In the genomic region with DNA sequence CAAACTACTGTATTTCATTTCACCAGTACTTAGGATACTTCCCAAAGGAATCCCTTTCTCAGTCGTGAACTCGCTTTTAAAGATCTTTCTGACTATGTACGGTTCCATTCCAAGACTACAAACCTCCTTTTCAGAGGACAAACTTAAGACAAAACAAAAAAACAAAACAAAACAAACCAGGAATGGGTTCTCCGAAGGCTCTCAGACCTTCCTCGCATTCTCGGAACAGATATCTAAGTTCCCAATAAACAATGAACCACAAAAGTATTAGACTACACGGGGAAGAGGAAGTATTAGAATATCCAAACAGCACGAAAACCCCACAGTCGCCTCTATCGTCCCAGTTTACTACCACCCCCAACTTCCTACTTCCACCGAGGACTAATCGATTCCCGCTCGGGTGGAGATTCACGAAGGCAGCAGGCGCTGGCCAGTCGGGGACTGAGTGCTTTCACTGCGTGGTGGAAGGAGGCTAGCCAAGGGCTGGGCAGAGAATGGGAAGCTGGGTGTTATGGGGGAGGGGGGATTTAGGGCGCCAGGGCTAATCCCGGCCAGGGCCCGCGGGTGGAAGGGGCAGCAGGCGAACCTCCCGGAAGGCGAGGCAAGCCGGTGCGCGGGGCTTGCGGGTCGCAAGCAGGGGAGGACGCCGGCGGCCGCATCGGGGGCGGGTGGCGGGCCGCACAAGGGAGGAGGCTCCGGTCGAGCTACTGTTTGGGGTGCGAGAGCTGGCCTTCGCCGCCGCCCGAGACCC, we compare ENCODE assay signal across 7 mouse cellular contexts. TPM values are rescaled to one million over a fixed set of nuclear protein-coding genes. Genes with fewer than 3 reads are reported as not detected.
A peak's percentile ranks its signal among the peaks of the same experiment; 100 is the strongest.
DNase-seq lines count a peak whose midpoint lies in the region; ATAC-seq and TF ChIP-seq lines count a peak whose summit lies in the region.

No protein-coding gene starts in this region.

- H3K4me1 ChIP-seq in ES-Bruce4 (ENCODE audit: control insufficient read depth, insufficient read depth, low read length) = peaks cover 2% of the 10 kb centered on the region
- no peaks in the 10 kb centered on the region for H3K4me1 ChIP-seq in embryonic fibroblast, embryonic 13.5 days (ENCODE audit: control insufficient read depth, insufficient read depth, low read length)
- peaks cover 16% of the 10 kb centered on the region for H3K4me1 ChIP-seq in heart, embryonic 16.5 days (ENCODE audit: control insufficient read depth, insufficient read depth, low read length)

- H3K9ac ChIP-seq in ES-Bruce4 (ENCODE audit: low read depth, poor library complexity, severe bottlenecking) = peak overlapping the region; percentile 98
- H3K9ac ChIP-seq in heart, embryonic 16.5 days (ENCODE audit: low read length) = peak overlapping the region; percentile 92

- under 1% methylated on average over 43 of the region's 45 CpGs for WGBS in heart, embryonic 16.5 days

- TF ChIP-seq EP300 in ES-Bruce4 (IDR thresholded peaks at IDR 0.05; ENCODE audit: insufficient read depth, low read depth, low read length) = no peak

- ATAC-seq in heart, embryonic 16.5 days (replicated peaks; ENCODE audit: extremely low read depth, insufficient read depth, low FRiP score) = no peak
- peak; percentile 22 for ATAC-seq in megakaryocyte, adult 5-6 weeks (ENCODE audit: poor library complexity, severe bottlenecking)

- peak overlapping the region; percentile 95 for H3K4me2 ChIP-seq in heart, embryonic 16.5 days (ENCODE audit: low read depth, low read length)

- no peaks in the 10 kb centered on the region; the same call in 1 of the 2 replicates for H3K36me3 ChIP-seq in ES-Bruce4 (ENCODE audit: control insufficient read depth, insufficient read depth, low read length, poor library complexity, severe bottlenecking)
- H3K36me3 ChIP-seq in heart, embryonic 16.5 days (ENCODE audit: control insufficient read depth, insufficient read depth) = no peaks in the 10 kb centered on the region

- peak overlapping the region; percentile 95 for H3K4me3 ChIP-seq in ES-Bruce4 (ENCODE audit: low read depth, low read length)
- peak overlapping the region; percentile 88 for H3K4me3 ChIP-seq in embryonic fibroblast, embryonic 13.5 days (ENCODE audit: insufficient read depth, low read length)
- H3K4me3 ChIP-seq in heart, embryonic 16.5 days (ENCODE audit: low read length) = peak overlapping the region; percentile 96

- H3K27ac ChIP-seq in ES-Bruce4 (ENCODE audit: insufficient read depth, low read length) = no peak overlapping the region
- peak overlapping the region; percentile 43; the same call in 1 of the 2 replicates for H3K27ac ChIP-seq in embryonic fibroblast, embryonic 13.5 days (ENCODE audit: insufficient read depth, low read length)
- H3K27ac ChIP-seq in heart, embryonic 16.5 days (ENCODE audit: low read length) = peak overlapping the region; percentile 92

- intact Hi-C loops in left cerebral cortex, postnatal 10 days (cut with DNase I) = no loop called here

- H3K9me3 ChIP-seq in ES-Bruce4 (replicated peaks; ENCODE audit: control insufficient read depth, insufficient read depth, low read length, poor library complexity, severe bottlenecking) = no peaks in the 10 kb centered on the region
- H3K9me3 ChIP-seq in heart, embryonic 16.5 days (replicated peaks; ENCODE audit: control insufficient read depth, low read length) = no peaks in the 10 kb centered on the region

- DNase-seq in R1 (ENCODE audit: low read depth, low spot score) = peak; percentile 58
- peak; percentile 33 to 68 for DNase-seq in left cerebral cortex, postnatal 10 days (ENCODE audit: extremely low spot score in 1 of 2, low spot score in 2 of 2)
- peak; percentile 30 for DNase-seq in right cerebral cortex, postnatal 14 days

- no peak for TF ChIP-seq CTCF in ES-Bruce4 (IDR thresholded peaks at IDR 0.05; ENCODE audit: low read depth, low read length)
- TF ChIP-seq CTCF in embryonic fibroblast, embryonic 13.5 days (IDR thresholded peaks at IDR 0.05; ENCODE audit: borderline replicate concordance, insufficient read depth, low read length) = no peak

- no peaks in the 10 kb centered on the region for H3K27me3 ChIP-seq in ES-Bruce4 (ENCODE audit: control insufficient read depth, insufficient read depth, low read length, poor library complexity, severe bottlenecking)
- H3K27me3 ChIP-seq in heart, embryonic 16.5 days (ENCODE audit: control insufficient read depth, insufficient read depth, low read length) = no peaks in the 10 kb centered on the region

- no peak for TF ChIP-seq POLR2A in ES-Bruce4 (IDR thresholded peaks at IDR 0.05; ENCODE audit: insufficient read depth, low read length)
- peak; percentile 20; the same call in 1 of the 2 replicates for TF ChIP-seq POLR2A in embryonic fibroblast, embryonic 13.5 days (IDR thresholded peaks at IDR 0.05; ENCODE audit: low read depth, low read length)

RNA-seq across cellular contexts. Expression of a gene that starts 1.5 kb away (rescaled TPM):
- polyA plus RNA-seq in ES-Bruce4 (2011; ENCODE audit: insufficient read depth, insufficient read length, low read depth, missing spikeins) = 44.5 and 45.8 TPM in 2 replicates
- 30.3 and 34.0 TPM in 2 replicates for polyA plus RNA-seq in embryonic fibroblast, embryonic 13.5 days (2011; ENCODE audit: insufficient read length, low read depth, missing spikeins)
- 14.9 and 15.9 TPM in 2 replicates for polyA plus RNA-seq in heart, embryonic 16.5 days (2015; fragmentation: Nextera tagmentation; extraction: Ambion mirVana)
- total RNA-seq in left cerebral cortex, postnatal 10 days (2021) = 10 to 100 TPM; 29.7 to 34.5 TPM
- 11.3 and 12.6 TPM in 2 replicates for total RNA-seq in megakaryocyte, adult 5-6 weeks (2015)
- 12.4 and 14.8 TPM in 2 replicates for total RNA-seq in megakaryocyte, adult 5-6 weeks (2017)

RNA-seq across cellular contexts. Expression of a gene that starts 44.4 kb away (rescaled TPM):
- 55.8 and 57.5 TPM in 2 replicates for polyA plus RNA-seq in ES-Bruce4 (2011; ENCODE audit: insufficient read depth, insufficient read length, low read depth, missing spikeins)
- polyA plus RNA-seq in embryonic fibroblast, embryonic 13.5 days (2011; ENCODE audit: insufficient read length, low read depth, missing spikeins) = 52.2 and 59.7 TPM in 2 replicates
- 45.7 and 49.2 TPM in 2 replicates for polyA plus RNA-seq in heart, embryonic 16.5 days (2015; fragmentation: Nextera tagmentation; extraction: Ambion mirVana)
- 10 to 100 TPM; 45.9 to 48.9 TPM for total RNA-seq in left cerebral cortex, postnatal 10 days (2021)
- 64.5 and 70.6 TPM in 2 replicates for total RNA-seq in megakaryocyte, adult 5-6 weeks (2015)
- 32.5 and 36.3 TPM in 2 replicates for total RNA-seq in megakaryocyte, adult 5-6 weeks (2017)

RNA-seq across cellular contexts. Expression of a gene that starts 54.1 kb away (rescaled TPM):
- 52.5 and 53.6 TPM in 2 replicates for polyA plus RNA-seq in ES-Bruce4 (2011; ENCODE audit: insufficient read depth, insufficient read length, low read depth, missing spikeins)
- 41.8 and 42.0 TPM in 2 replicates for polyA plus RNA-seq in embryonic fibroblast, embryonic 13.5 days (2011; ENCODE audit: insufficient read length, low read depth, missing spikeins)
- polyA plus RNA-seq in heart, embryonic 16.5 days (2015; fragmentation: Nextera tagmentation; extraction: Ambion mirVana) = 6.2 and 6.4 TPM in 2 replicates
- total RNA-seq in left cerebral cortex, postnatal 10 days (2021) = 10 to 100 TPM; 34.4 to 35.4 TPM
- total RNA-seq in megakaryocyte, adult 5-6 weeks (2015) = 40.6 and 43.8 TPM in 2 replicates
- total RNA-seq in megakaryocyte, adult 5-6 weeks (2017) = 50.2 and 52.2 TPM in 2 replicates
